Mouse (Mus musculus) midbrain, embryonic 16.5 days (tissue): ENCODE measurements at regions not wholly inside any gene's neighbourhood (a gene's known extent, or its start where the extent isn't known, plus 50 kb on each side); places are given as distances from the start of the nearest gene placed in this dataset.

Source experiments
- ATAC-seq: fragments of 200-750 bp; cut with Nextera tagmentation; 2 replicates; pipeline ENCODE4 v1.8.0; 2017; ENCODE audit warnings: moderate TSS enrichment
- H3K27ac ChIP-seq: fragments of 300-500 bp; sonication (generic); 2 replicates; pipeline ENCODE4 v1.5.1; 2014; ENCODE audit warnings: mild to moderate bottlenecking, low read length, mixed read lengths
- H3K27me3 ChIP-seq: fragments of 300-500 bp; sonication (generic); 2 replicates; pipeline ENCODE4 v1.6.1; 2014; ENCODE audit warnings: low read depth, low read length, mixed read lengths; ENCODE audit not compliant: control insufficient read depth, insufficient read depth
- H3K36me3 ChIP-seq: fragments of 300-500 bp; sonication (generic); 2 replicates; pipeline ENCODE4 v1.6.1; 2014; ENCODE audit warnings: mild to moderate bottlenecking, low read length, moderate library complexity, mixed read lengths; ENCODE audit not compliant: control insufficient read depth, insufficient read depth
- H3K4me1 ChIP-seq: fragments of 300-500 bp; sonication (generic); 2 replicates; pipeline ENCODE4 v1.6.1; 2014; ENCODE audit warnings: mild to moderate bottlenecking, low read length, mixed read lengths; ENCODE audit not compliant: control insufficient read depth, insufficient read depth
- H3K4me2 ChIP-seq: fragments of 300-500 bp; sonication (generic); 2 replicates; pipeline ENCODE4 v1.6.1; 2014; ENCODE audit warnings: mild to moderate bottlenecking, low read length, mixed read lengths
- H3K4me3 ChIP-seq: fragments of 300-500 bp; sonication (generic); 2 replicates; pipeline ENCODE4 v1.5.1; 2014; ENCODE audit warnings: low read depth, mild to moderate bottlenecking, low read length, moderate library complexity, mixed read lengths
- H3K9ac ChIP-seq: fragments of 300-500 bp; sonication (generic); 2 replicates; pipeline ENCODE4 v1.6.1; 2014; ENCODE audit warnings: low read depth, low read length, mixed read lengths
- H3K9me3 ChIP-seq: fragments of 300-500 bp; sonication (generic); replicated peaks from 2 replicates; pipeline ENCODE4 v1.6.1; 2014; ENCODE audit warnings: mild to moderate bottlenecking, low read length, mixed read lengths; ENCODE audit not compliant: control insufficient read depth, poor library complexity, severe bottlenecking
- WGBS: fragments of 180-500 bp; shearing (Covaris S2); extraction: QIAGEN DNeasy Blood & Tissue Kit; methylation state at CpG from one replicate; pipeline ENCODE4 v1.1.7; 2014; 5-methylcytosine and 5-hydroxymethylcytosine counted together

GRCm38 (mm10) chr3:5017742-5018141, 732.9 kb upstream of the Gm8797 start:
- Histone ChIP-seq H3K9ac (no peak overlapping the region), H3K27me3 (no peaks in the 10 kb centered on the region), H3K4me1 (no peaks in the 10 kb centered on the region), H3K9me3 (no peaks in the 10 kb centered on the region), H3K4me2 (no peak overlapping the region), H3K4me3 (no peak overlapping the region), H3K36me3 (no peaks in the 10 kb centered on the region), H3K27ac (no peak overlapping the region)
- no peak for ATAC-seq
- WGBS, result 70% methylated on average over 3 of the region's 3 CpGs
